Mouse (Mus musculus) E14TG2a.4 (cell line): Measurements from ENCODE around the gene Tmem260.
"Not testable (repeated sequence)": the region's sequence is repeated elsewhere in the genome, so short reads cannot be mapped to it uniquely, and the experiment has no call there.

Source experiments
- H3K27me3 ChIP-seq: 2 replicates; pipeline ENCODE4 v1.6.1; 2014; ENCODE audit warnings: low read length, control low read depth; ENCODE audit not compliant: insufficient read depth
- H3K36me3 ChIP-seq: 2 replicates; pipeline ENCODE4 v1.6.1; 2014; ENCODE audit warnings: low read length, control low read depth; ENCODE audit not compliant: insufficient read depth
- H3K4me1 ChIP-seq: replicated peaks from 2 replicates; pipeline ENCODE4 v1.6.1; 2014; ENCODE audit warnings: low read depth, low read length, control low read depth
- H3K4me3 ChIP-seq: replicated peaks from 2 replicates; pipeline ENCODE4 v1.5.1; 2014; ENCODE audit warnings: mild to moderate bottlenecking, low read length
- H3K9me3 ChIP-seq: 2 replicates; pipeline ENCODE4 v1.6.1; 2014; ENCODE audit warnings: low read length, control low read depth
- CTCF ChIP-seq: conservative IDR thresholded peaks from 2 replicates; pipeline ENCODE4 v1.5.1; 2014; ENCODE audit warnings: low read length
- NANOG ChIP-seq: IDR thresholded peaks from 2 replicates; pipeline ENCODE4 v1.6.1; 2014; ENCODE audit warnings: borderline replicate concordance, low read length, mixed read lengths
- POU5F1 ChIP-seq: IDR thresholded peaks from 2 replicates; pipeline ENCODE4 v1.6.1; 2014; ENCODE audit warnings: low read length, borderline replicate concordance

The Tmem260 gene

DNA sequence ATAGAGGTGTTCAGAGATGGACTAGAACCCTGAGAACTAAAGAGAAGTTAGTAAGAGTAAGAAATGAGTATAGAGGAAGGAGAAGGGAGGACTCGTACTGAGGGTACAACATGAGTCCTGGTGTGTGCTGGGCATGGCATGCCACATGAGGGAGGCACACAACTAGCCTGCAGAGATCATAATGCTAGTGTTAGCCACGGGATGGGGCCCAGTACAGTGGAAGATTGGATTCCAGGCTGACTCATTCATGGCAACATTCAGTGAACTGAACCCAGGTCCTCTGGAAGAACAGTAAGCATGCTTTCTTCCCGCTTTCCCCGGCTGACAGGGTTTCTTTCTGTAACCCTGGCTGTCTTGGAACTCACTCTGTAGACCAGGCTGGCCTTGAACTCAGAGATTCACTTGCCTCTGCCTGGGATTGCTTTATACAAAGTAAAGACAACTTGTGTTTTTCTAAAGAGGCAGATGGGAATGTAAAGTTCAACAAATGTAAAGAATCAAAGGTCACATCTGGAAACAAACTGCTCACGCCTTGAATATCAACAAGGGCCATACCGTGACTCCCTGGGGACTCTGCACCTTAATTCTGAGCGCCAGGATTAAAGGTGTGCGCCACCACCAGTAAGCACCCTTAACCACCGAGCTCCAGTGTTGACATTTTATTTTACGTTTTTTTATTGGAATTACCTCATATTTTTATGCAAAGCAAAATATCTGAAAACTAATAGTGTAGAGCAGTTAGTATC, 25.0 kb downstream of the Tmem260 start:
- Histone ChIP-seq H3K9me3 (no peaks in the 10 kb centered on the region), H3K4me1 (peaks cover 4% of the 10 kb centered on the region), H3K4me3 (no peak overlapping the region), H3K27me3 (peaks cover 23% of the 10 kb centered on the region), H3K36me3 (no peaks in the 10 kb centered on the region)
- TF ChIP-seq CTCF (no peak), NANOG (no peak), POU5F1 (no peak)

- H3K4me3 ChIP-seq = no peak overlapping the region
- TF ChIP-seq NANOG (no peak), POU5F1 (no peak), CTCF (no peak)
- H3K27me3 ChIP-seq = peaks cover 27% of the 10 kb centered on the region
- H3K9me3 ChIP-seq = no peaks in the 10 kb centered on the region
- H3K4me1 ChIP-seq = peaks cover 11% of the 10 kb centered on the region
- H3K36me3 ChIP-seq = no peaks in the 10 kb centered on the region
These were observed 26.3 kb downstream of the Tmem260 start for GRCm38 (mm10) chr14:48472179-48472578.

DNA sequence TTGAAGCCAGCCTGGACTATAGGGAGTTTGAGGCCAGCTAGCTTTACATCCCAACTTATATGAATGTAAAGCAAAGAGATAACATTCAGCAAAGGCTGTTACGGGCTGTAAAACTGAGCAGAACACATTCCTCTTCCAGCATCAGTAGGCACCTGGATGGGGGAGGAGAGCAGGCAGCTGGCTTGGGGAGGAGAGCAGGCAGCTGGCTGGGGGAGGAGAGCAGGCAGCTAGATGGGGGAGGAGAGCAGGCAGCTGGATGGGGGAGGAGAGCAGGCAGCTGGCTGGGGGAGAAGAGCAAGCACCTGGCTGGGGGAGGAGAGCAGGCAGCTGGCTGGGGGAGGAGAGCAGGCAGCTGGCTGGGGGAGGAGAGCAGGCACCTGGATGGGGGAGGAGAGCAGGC, 29.4 kb downstream of the Tmem260 start:
- H3K27me3 ChIP-seq = peaks cover 36% of the 10 kb centered on the region
- TF ChIP-seq NANOG (no peak), POU5F1 (no peak), CTCF (no peak)
- H3K4me1 ChIP-seq = peaks cover 11% of the 10 kb centered on the region
- H3K4me3 ChIP-seq = no peak overlapping the region
- no peaks in the 10 kb centered on the region for H3K36me3 ChIP-seq
- H3K9me3 ChIP-seq = no peaks in the 10 kb centered on the region

DNA sequence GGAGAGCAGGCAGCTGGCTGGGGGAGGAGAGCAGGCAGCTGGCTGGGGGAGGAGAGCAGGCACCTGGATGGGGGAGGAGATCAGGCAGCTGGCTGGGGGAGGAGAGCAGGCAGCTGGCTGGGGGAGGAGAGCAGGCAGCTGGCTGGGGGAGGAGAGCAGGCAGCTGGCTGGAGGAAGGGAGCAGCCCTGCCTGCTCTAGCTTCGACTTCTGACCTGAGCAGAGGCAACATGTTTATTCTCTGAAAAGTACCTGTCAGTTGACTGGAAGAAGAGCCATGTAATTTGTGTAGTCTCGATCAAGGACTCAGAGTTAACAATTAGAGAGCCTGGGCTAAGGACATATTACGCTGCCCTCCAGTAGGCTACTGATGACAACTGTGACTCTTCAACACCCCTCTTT, 29.9 kb downstream of the Tmem260 start:
- peaks cover 11% of the 10 kb centered on the region for H3K4me1 ChIP-seq
- H3K4me3 ChIP-seq, H3K9me3 ChIP-seq, H3K36me3 ChIP-seq: not testable (repeated sequence)
- peaks cover 35% of the 10 kb centered on the region for H3K27me3 ChIP-seq

DNA sequence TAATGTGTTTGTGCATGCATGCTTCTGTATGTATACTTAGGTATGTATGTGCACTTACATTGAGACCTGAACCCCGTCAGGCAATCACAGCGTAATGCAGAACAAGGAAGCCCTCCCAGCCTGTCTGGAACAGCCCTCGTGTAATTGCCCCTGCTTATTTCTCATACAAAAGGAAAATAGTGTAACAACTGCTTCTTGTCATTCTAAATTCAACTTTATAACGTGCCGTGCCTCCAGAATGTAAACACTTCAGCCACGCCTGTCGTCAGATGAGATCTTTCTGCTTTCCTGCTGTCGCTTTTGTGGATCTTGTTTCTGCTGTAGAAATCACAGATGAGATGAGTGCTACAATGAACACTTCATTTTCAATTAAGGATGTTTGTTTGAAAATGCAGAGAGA, 30.4 kb downstream of the Tmem260 start:
- TF ChIP-seq POU5F1 = no peak
- no peak for TF ChIP-seq NANOG
- TF ChIP-seq CTCF = no peak
- H3K4me3 ChIP-seq = no peak overlapping the region
- H3K4me1 ChIP-seq = peaks cover 11% of the 10 kb centered on the region
- H3K9me3 ChIP-seq = no peaks in the 10 kb centered on the region
- H3K27me3 ChIP-seq = peaks cover 34% of the 10 kb centered on the region
- H3K36me3 ChIP-seq = no peaks in the 10 kb centered on the region

DNA sequence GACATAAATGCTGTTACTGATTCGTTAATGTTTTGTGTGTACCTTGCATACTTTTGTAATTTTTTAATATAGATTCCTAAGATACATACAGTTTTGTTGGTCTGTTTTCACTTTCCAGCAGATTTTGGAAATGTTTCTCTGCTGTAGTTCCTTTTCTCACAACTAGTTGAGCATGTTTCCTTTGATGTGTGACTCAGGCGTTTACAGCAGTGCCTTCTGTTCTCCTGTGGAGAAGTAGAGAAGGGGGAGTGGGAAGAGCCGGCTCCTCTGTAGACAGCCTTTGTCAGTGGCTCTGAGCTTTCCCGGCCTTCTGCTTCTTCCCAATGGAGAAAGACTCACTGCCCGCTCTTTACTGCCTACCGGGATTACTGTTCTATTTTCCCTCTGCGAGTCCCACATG, 35.7 kb downstream of the Tmem260 start:
- H3K9me3 ChIP-seq = no peaks in the 10 kb centered on the region
- TF ChIP-seq CTCF = no peak
- TF ChIP-seq POU5F1 = no peak
- TF ChIP-seq NANOG = no peak
- no peaks in the 10 kb centered on the region for H3K36me3 ChIP-seq
- peaks cover 23% of the 10 kb centered on the region for H3K27me3 ChIP-seq
- no peak overlapping the region for H3K4me3 ChIP-seq
- no peaks in the 10 kb centered on the region for H3K4me1 ChIP-seq

GRCm38 (mm10) chr14:48482762-48483161, 36.8 kb downstream of the Tmem260 start:
- TF ChIP-seq NANOG = no peak
- TF ChIP-seq CTCF = no peak
- no peak for TF ChIP-seq POU5F1
- Histone ChIP-seq H3K27me3 (peaks cover 13% of the 10 kb centered on the region), H3K4me1 (no peaks in the 10 kb centered on the region), H3K36me3 (no peaks in the 10 kb centered on the region), H3K9me3 (no peaks in the 10 kb centered on the region), H3K4me3 (no peak overlapping the region)

GRCm38 (mm10) chr14:48493896-48494295, 48.0 kb downstream of the Tmem260 start:
- no peaks in the 10 kb centered on the region; the same call in 1 of the 2 replicates for H3K27me3 ChIP-seq
- H3K4me1 ChIP-seq = no peaks in the 10 kb centered on the region
- no peak overlapping the region for H3K4me3 ChIP-seq
- TF ChIP-seq NANOG (no peak), CTCF (peak; percentile 74), POU5F1 (no peak)
- H3K9me3 ChIP-seq = no peaks in the 10 kb centered on the region
- no peaks in the 10 kb centered on the region for H3K36me3 ChIP-seq

DNA sequence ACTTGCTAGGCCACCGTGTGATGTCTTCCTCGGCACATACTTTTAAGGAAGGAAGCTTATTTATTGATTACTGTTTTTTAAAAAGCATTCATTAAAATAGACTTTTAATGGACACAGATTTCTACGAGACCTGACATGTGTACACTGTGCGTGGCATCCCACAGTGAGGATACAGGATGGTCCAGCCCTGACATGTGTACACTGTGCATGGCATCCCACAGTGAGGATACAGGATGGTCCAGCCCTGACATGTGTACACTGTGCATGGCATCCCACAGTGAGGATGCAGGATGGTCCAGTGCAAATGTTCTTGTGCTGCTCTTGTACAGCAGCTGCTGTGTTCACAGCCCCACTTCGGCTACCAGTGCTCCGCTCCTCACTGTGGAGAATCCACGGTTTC, 56.6 kb downstream of the Tmem260 start:
- Histone ChIP-seq H3K4me3 (no peak overlapping the region), H3K4me1 (peaks cover 33% of the 10 kb centered on the region), H3K27me3 (peaks cover 41% of the 10 kb centered on the region), H3K9me3 (no peaks in the 10 kb centered on the region), H3K36me3 (no peaks in the 10 kb centered on the region)
- TF ChIP-seq NANOG (no peak), POU5F1 (no peak), CTCF (no peak)
